Mouse (Mus musculus) embryonic fibroblast, embryonic 13.5 days (primary cell): Measurements from ENCODE around the gene Exoc2.

ENCODE experiments used
- CTCF ChIP-seq: IDR thresholded peaks from 2 replicates; pipeline ENCODE4 v1.5.1; 2011; ENCODE audit warnings: mild to moderate bottlenecking, control low read depth, low read length, moderate library complexity, borderline replicate concordance; ENCODE audit not compliant: insufficient read depth
- POLR2A ChIP-seq: IDR thresholded peaks from 2 replicates; pipeline ENCODE4 v1.6.1; 2011; ENCODE audit warnings: low read depth, mild to moderate bottlenecking, control low read depth, low read length, moderate library complexity

GRCm38 (mm10) chr13:30788421-30788820, 185.5 kb downstream of the Exoc2 start:
- TF ChIP-seq CTCF, result no peak
- TF ChIP-seq POLR2A, result no peak
